In genomic region chr3:89882556-89883181, GRCm38 (mm10) we compare ENCODE assay signal across 22 mouse cellular contexts. TPM values are rescaled to one million over a fixed set of nuclear protein-coding genes. Genes with fewer than 3 reads are reported as not detected.
DNase-seq lines count a peak whose midpoint lies in the region; ATAC-seq and TF ChIP-seq lines count a peak whose summit lies in the region.
"Had no signal": no experiment of that assay in that cellular context is flagged by ENCODE, and none has a peak within 500 bp of the region (broad histone marks: within the 10 kb centered on the region; RNA-seq: fewer than 3 reads in every experiment).

No protein-coding gene starts in this region.

- H3K36me3 ChIP-seq in liver, embryonic 11.5 days (ENCODE audit: control insufficient read depth, insufficient read depth, low read length): no peaks in the 10 kb centered on the region
- H3K36me3 ChIP-seq in liver, postnatal 0 days (replicated peaks; ENCODE audit: insufficient read depth, low read length): peaks cover 43% of the 10 kb centered on the region
- H3K36me3 ChIP-seq in CH12.LX (replicated peaks in 1 of 2; ENCODE audit: control insufficient read depth in 1 of 2, insufficient read depth in 1 of 2, low read length in 1 of 2): peaks cover 3 to 18% of the 10 kb centered on the region in 2 experiments
- H3K36me3 ChIP-seq: embryonic facial prominence, embryonic 13.5 days; forebrain, embryonic 12.5 days; heart, embryonic 10.5 days; hindbrain, embryonic 12.5 days; intestine, embryonic 15.5 days had no signal

- H3K4me3 ChIP-seq in cerebellum, adult 2 months (replicated peaks; ENCODE audit: insufficient read depth, low read depth, low read length): no peak overlapping the region
- no peak overlapping the region for H3K4me3 ChIP-seq in liver, embryonic 11.5 days (ENCODE audit: low read depth, low read length)
- H3K4me3 ChIP-seq in liver, postnatal 0 days (ENCODE audit: low read depth, low read length): no peak overlapping the region
- no peak overlapping the region for H3K4me3 ChIP-seq in CH12.LX (replicated peaks in 1 of 3; ENCODE audit: low read depth in 2 of 3, low read length in 2 of 3, poor library complexity in 1 of 3)
- H3K4me3 ChIP-seq: embryonic facial prominence, embryonic 13.5 days; forebrain, embryonic 12.5 days; heart, embryonic 10.5 days; hindbrain, embryonic 12.5 days; intestine, embryonic 15.5 days had no signal

- TF ChIP-seq RAD21 in CH12.LX (IDR thresholded peaks at IDR 0.05; ENCODE audit: low read depth, low read length): no peak; the same call in 1 of the 2 replicates

- no peak for TF ChIP-seq POLR2A in cerebellum, adult 2 months (IDR thresholded peaks at IDR 0.05; ENCODE audit: borderline replicate concordance, insufficient read depth, low read length)
- TF ChIP-seq POLR2A in CH12.LX (IDR thresholded peaks at IDR 0.05; ENCODE audit: low read depth, low read length): peak; percentile 23; the same call in 1 of the 2 replicates

- dilution Hi-C loops in CH12.LX (cut with MboI; ENCODE audit: extremely low pct_ligation_motif_present, extremely low pct_unique_long_range_greater_than_20kb, low sequenced_read_pairs): no loop called here

- TF ChIP-seq CTCF in cerebellum, adult 2 months (IDR thresholded peaks at IDR 0.05; ENCODE audit: borderline replicate concordance, insufficient read depth, low read depth, low read length): no peak
- TF ChIP-seq CTCF in liver, postnatal 0 days (IDR thresholded peaks at IDR 0.05; ENCODE audit: low read depth): no peak
- TF ChIP-seq CTCF in CH12.LX (conservative IDR thresholded peaks at IDR 0.05 in 1 of 2, IDR thresholded peaks at IDR 0.05 in 1 of 2; ENCODE audit: low read depth in 2 of 2, low read length in 2 of 2): no peak

- WGBS in cerebellum, adult 2 months: 36% methylated on average over 8 of the region's 8 CpGs
- WGBS in liver, embryonic 11.5 days: 79% methylated on average over 8 of the region's 8 CpGs
- 77% methylated on average over 8 of the region's 8 CpGs for WGBS in liver, postnatal 0 days (ENCODE audit: insufficient replicate concordance)

- no peaks in the 10 kb centered on the region for H3K79me2 ChIP-seq in CH12.LX (replicated peaks; ENCODE audit: control insufficient read depth, extremely low read depth, insufficient read depth, poor library complexity, severe bottlenecking)

- no peaks in the 10 kb centered on the region for H3K27me3 ChIP-seq in cerebellum, adult 2 months (ENCODE audit: control insufficient read depth, insufficient read depth, low read length)
- H3K27me3 ChIP-seq in liver, embryonic 11.5 days (replicated peaks; ENCODE audit: control insufficient read depth, insufficient read depth, low read length): no peaks in the 10 kb centered on the region
- no peaks in the 10 kb centered on the region for H3K27me3 ChIP-seq in liver, postnatal 0 days (ENCODE audit: insufficient read depth, low read length)
- no peaks in the 10 kb centered on the region for H3K27me3 ChIP-seq in CH12.LX (replicated peaks)
- H3K27me3 ChIP-seq: hindbrain, embryonic 12.5 days; intestine, embryonic 15.5 days had no signal

- H3K4me1 ChIP-seq in cerebellum, adult 2 months (ENCODE audit: control insufficient read depth, insufficient read depth, low read length): peaks cover 17% of the 10 kb centered on the region
- peaks cover 14% of the 10 kb centered on the region for H3K4me1 ChIP-seq in liver, embryonic 11.5 days (replicated peaks; ENCODE audit: control insufficient read depth, insufficient read depth, low read length)
- peaks cover 20% of the 10 kb centered on the region for H3K4me1 ChIP-seq in liver, postnatal 0 days (ENCODE audit: insufficient read depth)
- peaks cover 34 to 88% of the 10 kb centered on the region in 2 experiments for H3K4me1 ChIP-seq in CH12.LX (ENCODE audit: control insufficient read depth in 1 of 2, insufficient read depth in 2 of 2)
- H3K4me1 ChIP-seq: hindbrain, embryonic 12.5 days; intestine, embryonic 15.5 days had no signal

- no peak for ATAC-seq in liver, embryonic 11.5 days (replicated peaks; ENCODE audit: low FRiP score)
- no peak for ATAC-seq in liver, postnatal 0 days
- ATAC-seq: forebrain, embryonic 16.5 days; hindbrain, postnatal 0 days; intestine, embryonic 15.5 days had no signal

- H3K9ac ChIP-seq in liver, embryonic 11.5 days (ENCODE audit: low read depth, low read length): no peak overlapping the region
- no peak overlapping the region for H3K9ac ChIP-seq in liver, postnatal 0 days (replicated peaks)
- H3K9ac ChIP-seq in CH12.LX (ENCODE audit: insufficient read depth, low read depth): no peak overlapping the region
- H3K9ac ChIP-seq: embryonic facial prominence, embryonic 13.5 days; forebrain, embryonic 12.5 days; hindbrain, embryonic 12.5 days; intestine, embryonic 15.5 days had no signal

- in situ Hi-C loops in CH12.LX (cut with MboI; ENCODE audit: low pct_ligation_motif_present, low pct_unique_long_range_greater_than_20kb, low sequenced_read_pairs): no loop called here

- H3K4me2 ChIP-seq in liver, embryonic 11.5 days: no peak overlapping the region
- no peak overlapping the region for H3K4me2 ChIP-seq in liver, postnatal 0 days (ENCODE audit: low read depth, low read length)
- peak overlapping the region; percentile 31 for H3K4me2 ChIP-seq in CH12.LX (ENCODE audit: insufficient read depth, low read depth, poor library complexity, severe bottlenecking)
- H3K4me2 ChIP-seq: embryonic facial prominence, embryonic 13.5 days; forebrain, embryonic 12.5 days; hindbrain, embryonic 12.5 days; intestine, embryonic 15.5 days had no signal

- peak; percentile 14 to 17 for DNase-seq in cerebellum, adult 2 months
- no peak for DNase-seq in cerebellum, adult 11 months
- no peak for DNase-seq in liver, embryonic 11.5 days (ENCODE audit: low spot score)
- DNase-seq in liver, postnatal 0 days: no peak
- peak; percentile 93 for DNase-seq in CH12.LX (ENCODE audit: extremely low read depth)
- no peak for DNase-seq in adrenal gland, postnatal 36 days
- no peak for DNase-seq in adrenal gland, postnatal 14 days
- DNase-seq: adrenal gland, postnatal 10 days; cerebellum, adult 9-11 months; gastrocnemius, postnatal 10 days; heart, adult 18-20 months; heart, postnatal 10 days; heart, postnatal 4 days; kidney, adult 18-20 months had no signal

- no peaks in the 10 kb centered on the region for H3K9me3 ChIP-seq in liver, embryonic 11.5 days (ENCODE audit: control insufficient read depth, low read length)
- H3K9me3 ChIP-seq in liver, postnatal 0 days (ENCODE audit: low read length): no peaks in the 10 kb centered on the region
- no peaks in the 10 kb centered on the region for H3K9me3 ChIP-seq in CH12.LX (replicated peaks; ENCODE audit: low read length)
- H3K9me3 ChIP-seq: embryonic facial prominence, embryonic 13.5 days; forebrain, embryonic 12.5 days; heart, embryonic 10.5 days; hindbrain, embryonic 12.5 days; intestine, embryonic 15.5 days had no signal

- no peak for TF ChIP-seq EP300 in liver, postnatal 0 days (IDR thresholded peaks at IDR 0.05; ENCODE audit: low read depth)
- TF ChIP-seq EP300 in CH12.LX (IDR thresholded peaks at IDR 0.05; ENCODE audit: low read length): peak; percentile 98

- no peak overlapping the region for H3K27ac ChIP-seq in cerebellum, adult 2 months (ENCODE audit: insufficient read depth, low read length)
- H3K27ac ChIP-seq in liver, embryonic 11.5 days (ENCODE audit: low read depth, low read length): peak overlapping the region; percentile 41; the same call in 1 of the 2 replicates
- H3K27ac ChIP-seq in liver, postnatal 0 days (ENCODE audit: low read depth): no peak overlapping the region
- peak overlapping the region; percentile 94 for H3K27ac ChIP-seq in CH12.LX (ENCODE audit: insufficient read depth, low read depth)
- H3K27ac ChIP-seq: embryonic facial prominence, embryonic 13.5 days; forebrain, embryonic 12.5 days; heart, embryonic 10.5 days; hindbrain, embryonic 12.5 days; hindbrain, postnatal 0 days; intestine, embryonic 15.5 days had no signal

TF ChIP-seq in CH12.LX, 34 proteins besides CTCF, POLR2A, EP300 and RAD21 (continues in another document):
- TF ChIP-seq HCFC1 (IDR thresholded peaks at IDR 0.05; ENCODE audit: low read depth, low read length) (no peak), E2F4 (IDR thresholded peaks at IDR 0.05; ENCODE audit: insufficient replicate concordance, low read depth, low read length) (no peak), NRF1 (IDR thresholded peaks at IDR 0.05; ENCODE audit: low read depth, low read length) (0 out of 2 replicates have a peak, but pooled peaks have one; percentile 29), USF2 (conservative IDR thresholded peaks at IDR 0.05; ENCODE audit: low read depth, low read length) (no peak), KAT2A (IDR thresholded peaks at IDR 0.05; ENCODE audit: insufficient replicate concordance, low read length) (no peak), MEF2A (IDR thresholded peaks at IDR 0.05; ENCODE audit: borderline replicate concordance, low read depth, low read length) (peak; percentile 93), NELFE (IDR thresholded peaks at IDR 0.05; ENCODE audit: low read depth, low read length) (no peak), CHD1 (IDR thresholded peaks at IDR 0.05; ENCODE audit: low read depth, low read length) (no peak; the same call in 1 of the 2 replicates), RCOR1 (conservative IDR thresholded peaks at IDR 0.05; ENCODE audit: low read depth, low read length) (peak; percentile 85), MYC (IDR thresholded peaks at IDR 0.05; ENCODE audit: low read depth, low read length) (0 out of 2 replicates have a peak, but pooled peaks have one; percentile 51), ELF1 (IDR thresholded peaks at IDR 0.05; ENCODE audit: low read depth, low read length) (no peak; the same call in none of the 2 replicates), ZC3H11A (IDR thresholded peaks at IDR 0.05; ENCODE audit: low read depth, low read length) (no peak)

RNA-seq across cellular contexts. Expression of gene Il6ra, which starts 30.3 kb away (rescaled TPM):
- 1.1 and 1.3 TPM in 2 replicates for polyA plus RNA-seq in cerebellum, adult 2 months (2012; rRNA removed)
- 0.71 and 1.0 TPM in 2 replicates for polyA plus RNA-seq in liver, embryonic 11.5 days (2014; fragmentation: Nextera tagmentation; extraction: Ambion mirVana)
- polyA plus RNA-seq in liver, postnatal 0 days (2015; fragmentation: Nextera tagmentation; extraction: Ambion mirVana): 10.2 and 11.8 TPM in 2 replicates
- total RNA-seq in CH12.LX (2012; rRNA removed) (1.4 and 2.2 TPM in 2 replicates), CH12.LX (2014; rRNA removed) (1.4 and 1.6 TPM in 2 replicates)
- 4.4 and 4.8 TPM in 2 replicates for polyA plus RNA-seq in CH12.LX (2012; ENCODE audit: insufficient read length, low read depth)
- 10 to 100 TPM in 1 of 2 experiments, 1 to 10 TPM in 1; 7.4 to 12.9 TPM for total RNA-seq in adrenal gland, postnatal 36 days (2021)
- total RNA-seq in adrenal gland, postnatal 14 days (2021): 11.3 and 11.5 TPM in 2 replicates

RNA-seq across cellular contexts. Expression of gene She, which starts 51.5 kb away (rescaled TPM):
- polyA plus RNA-seq in cerebellum, adult 2 months (2012; rRNA removed): 1.7 and 1.9 TPM in 2 replicates
- 3.2 and 3.9 TPM in 2 replicates for polyA plus RNA-seq in liver, embryonic 11.5 days (2014; fragmentation: Nextera tagmentation; extraction: Ambion mirVana)
- 0.92 and 1.00 TPM in 2 replicates for polyA plus RNA-seq in liver, postnatal 0 days (2015; fragmentation: Nextera tagmentation; extraction: Ambion mirVana)
- total RNA-seq in CH12.LX (2012; rRNA removed): not detected in 2 replicates
- not detected in 2 replicates for total RNA-seq in CH12.LX (2014; rRNA removed)
- not detected in 2 replicates for polyA plus RNA-seq in CH12.LX (2012; ENCODE audit: insufficient read length, low read depth)
- total RNA-seq in adrenal gland, postnatal 36 days (2021): 1 to 10 TPM; 7.8 to 8.5 TPM
- total RNA-seq in adrenal gland, postnatal 14 days (2021): 11.7 and 14.1 TPM in 2 replicates
- polyA plus RNA-seq: C2C12 had no signal

Comparison
In these comparisons a context has a peak if more than half of its experiments do, and no peak if none do; other contexts are left out.
1. DNase-seq: peak in cerebellum, adult 2 months (2 of 2) and CH12.LX (single experiment); none in cerebellum, adult 11 months (single experiment), liver, embryonic 11.5 days (single experiment), liver, postnatal 0 days (single experiment), adrenal gland, postnatal 36 days (0 of 2) and adrenal gland, postnatal 14 days (single experiment).
2. H3K27ac ChIP-seq: peak in liver, embryonic 11.5 days (single experiment) and CH12.LX (single experiment); none in cerebellum, adult 2 months (single experiment) and liver, postnatal 0 days (single experiment).